Mouse (Mus musculus) cerebellum, adult 2 months (tissue): ENCODE measurements around the gene Gm17268. TPM values are rescaled to one million over a fixed set of nuclear protein-coding genes. Genes with fewer than 3 reads are reported as not detected.

ENCODE experiments used
- DNase-seq, 2 experiments: peaks; one replicate each; pipeline ENCODE4 v3.0.0; 2021
- H3K27ac ChIP-seq: fragments of 200-500 bp; 2 replicates; pipeline ENCODE4 v1.5.1; 2012; ENCODE audit warnings: low read length, control low read depth, inconsistent platforms; ENCODE audit not compliant: insufficient read depth
- H3K27me3 ChIP-seq: fragments of 200-500 bp; 2 replicates; pipeline ENCODE4 v1.6.1; 2012; ENCODE audit warnings: inconsistent platforms, mild to moderate bottlenecking, low read length, moderate library complexity; ENCODE audit not compliant: control insufficient read depth, insufficient read depth
- H3K4me1 ChIP-seq: fragments of 200-500 bp; 2 replicates; pipeline ENCODE4 v1.6.1; 2011; ENCODE audit warnings: low read length; ENCODE audit not compliant: control insufficient read depth, insufficient read depth
- H3K4me3 ChIP-seq: fragments of 200-500 bp; replicated peaks from 2 replicates; pipeline ENCODE3; 2011; ENCODE audit warnings: mild to moderate bottlenecking, low read depth, low read length, control low read depth; ENCODE audit not compliant: insufficient read depth
- CTCF ChIP-seq: fragments of 200-500 bp; IDR thresholded peaks from 2 replicates; pipeline ENCODE4 v1.5.1; 2011; ENCODE audit warnings: low read depth, mild to moderate bottlenecking, control low read depth, low read length, moderate library complexity, borderline replicate concordance; ENCODE audit not compliant: insufficient read depth
- POLR2A ChIP-seq: fragments of 200-500 bp; IDR thresholded peaks from 2 replicates; pipeline ENCODE4 v1.6.1; 2011; ENCODE audit warnings: low read length, control low read depth, borderline replicate concordance; ENCODE audit not compliant: insufficient read depth
- WGBS: fragments of 180-500 bp; shearing (Covaris S2); methylation state at CpG from one replicate; pipeline ENCODE4 v1.1.7; 2018; 5-methylcytosine and 5-hydroxymethylcytosine counted together
- polyA plus RNA-seq: library from polyadenylated mRNA; depleted of rRNA; stranded (reverse); fragments of >200 nt; gene quantifications from 2 replicates; pipeline ENCODE4 v1.2.3, GENCODE M21; 2012; rRNA removed

Gm17268 gene
- polyA plus RNA-seq, 1 experiment = not detected

DNA sequence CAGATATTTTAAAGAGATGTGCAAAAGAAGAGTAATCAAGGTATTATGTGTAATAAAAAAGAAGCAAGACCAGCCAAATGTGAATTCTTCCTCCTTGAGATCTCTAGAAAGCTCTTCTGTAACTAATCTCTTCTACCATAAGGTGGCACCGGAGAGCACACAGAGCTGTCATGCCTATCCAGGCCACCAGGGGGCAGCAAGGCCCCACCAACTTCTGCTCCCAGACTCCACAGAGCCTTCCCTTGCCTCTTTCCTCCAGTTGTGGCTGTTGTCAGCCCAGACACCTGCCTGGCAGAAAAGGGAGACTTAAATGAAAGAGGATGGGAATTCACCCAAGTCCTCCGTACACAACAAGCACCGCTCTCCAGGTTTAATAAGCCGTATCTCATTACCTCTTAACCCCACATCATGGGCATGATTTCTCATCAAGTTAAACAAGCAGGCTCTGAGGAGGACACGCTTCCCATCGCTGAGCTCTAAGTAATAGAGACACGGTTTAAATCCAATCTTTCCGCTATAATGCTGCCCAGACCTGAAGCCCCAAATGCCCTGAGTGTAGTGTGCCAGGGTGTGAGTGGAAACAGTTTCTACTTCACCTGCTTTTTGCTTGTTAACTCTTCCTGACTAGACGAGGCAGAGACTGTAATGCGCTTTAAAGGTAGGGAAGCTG lies 42.1 kb downstream of the Gm17268 start:
- TF ChIP-seq CTCF (peak; percentile 100), POLR2A (no peak)
- WGBS = 49% methylated on average over 10 of the region's 10 CpGs
- no peak overlapping the region for H3K27ac ChIP-seq
- H3K4me3 ChIP-seq = no peak overlapping the region
- no peaks in the 10 kb centered on the region for H3K4me1 ChIP-seq
- H3K27me3 ChIP-seq = no peaks in the 10 kb centered on the region
- DNase-seq = peak; percentile 46 to 66

DNA sequence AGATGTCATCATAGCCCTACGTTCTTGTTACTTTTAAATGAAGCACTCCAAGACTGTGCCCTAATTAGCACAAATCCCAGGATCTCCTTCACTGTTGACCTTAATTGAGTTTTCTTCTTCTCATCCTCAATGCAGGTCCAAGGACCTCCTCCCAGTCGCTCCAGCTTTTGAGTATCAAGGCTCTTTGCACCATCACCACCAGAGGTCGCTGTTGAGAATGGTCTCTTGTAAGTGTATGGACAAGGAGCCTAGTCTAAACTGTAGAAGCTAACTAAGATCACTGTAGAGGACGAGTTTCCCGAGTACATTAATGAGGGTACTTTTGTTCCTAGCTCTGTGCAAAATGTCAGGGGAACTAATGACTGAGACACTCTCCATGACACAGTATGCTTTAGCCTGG lies 55.2 kb downstream of the Gm17268 start:
- Histone ChIP-seq H3K4me3 (no peak overlapping the region), H3K27ac (no peak overlapping the region), H3K4me1 (no peaks in the 10 kb centered on the region), H3K27me3 (no peaks in the 10 kb centered on the region)
- TF ChIP-seq POLR2A (no peak), CTCF (peak; percentile 49; the same call in 1 of the 2 replicates)
- WGBS = 37% methylated on average over 5 of the region's 5 CpGs
- DNase-seq = peak in 1 of 2 experiments; percentile 29

DNA sequence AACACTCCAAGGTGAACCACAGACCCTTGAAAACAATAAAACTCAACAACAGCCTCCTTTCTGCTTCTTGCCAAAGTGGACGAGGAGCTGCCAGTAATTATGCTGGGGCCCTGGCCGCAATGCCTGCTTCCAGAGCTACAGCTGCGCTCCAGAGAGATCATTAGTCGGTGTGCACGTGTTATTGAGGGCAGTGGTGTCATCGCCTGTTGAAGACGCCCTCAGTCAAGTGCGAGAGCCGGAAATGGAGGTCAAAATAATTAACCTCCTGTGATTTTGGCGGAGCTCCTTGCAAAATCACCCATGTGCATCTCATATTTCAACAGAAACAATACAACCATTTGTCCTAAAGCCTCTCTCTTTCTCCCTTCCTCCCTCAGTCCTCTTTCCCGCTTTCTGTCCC lies 56.2 kb downstream of the Gm17268 start:
- 33% methylated on average over 11 of the region's 11 CpGs for WGBS
- Histone ChIP-seq H3K27ac (no peak overlapping the region), H3K27me3 (no peaks in the 10 kb centered on the region), H3K4me3 (no peak overlapping the region), H3K4me1 (no peaks in the 10 kb centered on the region)
- DNase-seq = no peak
- no peak for TF ChIP-seq POLR2A
- TF ChIP-seq CTCF = no peak

Other genes starting within 250 kb of the Gm17268 start
- not detected in 2 replicates for gene 5530401A14Rik, start 177.9 kb downstream of the Gm17268 start, polyA plus RNA-seq
- 39.7 and 43.2 TPM in 2 replicates for gene Asic2, start 70.1 kb downstream of the Gm17268 start, polyA plus RNA-seq
- gene Ccl2, start 3.0 kb downstream of the Gm17268 start, polyA plus RNA-seq = 0.19 TPM in 1 of 2 replicates, not detected in the other
- gene Ccl7, start 7.2 kb upstream of the Gm17268 start, polyA plus RNA-seq = not detected in 2 replicates
- gene Ccl11, start 19.3 kb upstream of the Gm17268 start, polyA plus RNA-seq = 0.33 and 0.44 TPM in 2 replicates
- 1.3 TPM in 2 replicates for gene Ccl12, start 63.3 kb upstream of the Gm17268 start, polyA plus RNA-seq
- not detected in 2 replicates for gene Ccl8, start 76.6 kb upstream of the Gm17268 start, polyA plus RNA-seq